Mouse (Mus musculus): Measurements from ENCODE around the gene Rasal2.

The Rasal2 gene

GRCm38 (mm10) chr1:157439973-157440641, 27.7 kb upstream of the Rasal2 start:
- peak; percentile 81 for DNase-seq (ENCODE audit: low spot score)

- DNase-seq (ENCODE audit: low spot score): no peak
Observed at GRCm38 (mm10) chr1:157439101-157439500, 26.7 kb upstream of the Rasal2 start.

GRCm38 (mm10) chr1:157438290-157438689, 25.9 kb upstream of the Rasal2 start:
- no peak for DNase-seq (ENCODE audit: low spot score)

- no peak for DNase-seq (ENCODE audit: low spot score)
Observed at GRCm38 (mm10) chr1:157435926-157436325, 23.5 kb upstream of the Rasal2 start.

- DNase-seq (ENCODE audit: low spot score): no peak
Observed at GRCm38 (mm10) chr1:157434404-157434803, 22.0 kb upstream of the Rasal2 start.

GRCm38 (mm10) chr1:157433316-157433715, 20.9 kb upstream of the Rasal2 start:
- no peak for DNase-seq (ENCODE audit: low spot score)

GRCm38 (mm10) chr1:157428366-157428765, 16.0 kb upstream of the Rasal2 start:
- no peak for DNase-seq (ENCODE audit: low spot score)

GRCm38 (mm10) chr1:157427604-157428003, 15.2 kb upstream of the Rasal2 start:
- DNase-seq (ENCODE audit: low spot score): no peak

- DNase-seq (ENCODE audit: low spot score): no peak
Observed at GRCm38 (mm10) chr1:157426933-157427332, 14.5 kb upstream of the Rasal2 start.

- no peak for DNase-seq (ENCODE audit: low spot score)
Observed at GRCm38 (mm10) chr1:157425741-157426427, 13.5 kb upstream of the Rasal2 start.

- no peak for DNase-seq (ENCODE audit: low spot score)
Observed at GRCm38 (mm10) chr1:157417861-157418260, 5.5 kb upstream of the Rasal2 start.

- no peak for DNase-seq (ENCODE audit: low spot score)
Observed at GRCm38 (mm10) chr1:157417414-157417813, 5.0 kb upstream of the Rasal2 start.

- no peak for DNase-seq (ENCODE audit: low spot score)
Observed at GRCm38 (mm10) chr1:157416628-157417027, 4.2 kb upstream of the Rasal2 start.

GRCm38 (mm10) chr1:157415771-157416170, 3.4 kb upstream of the Rasal2 start:
- no peak for DNase-seq (ENCODE audit: low spot score)

GRCm38 (mm10) chr1:157411711-157412380, 549 bp downstream of the Rasal2 start:
- peak; percentile 66 for DNase-seq (ENCODE audit: low spot score)

- DNase-seq (ENCODE audit: low spot score): no peak
Observed at GRCm38 (mm10) chr1:157411341-157411710, 1.1 kb downstream of the Rasal2 start.

- DNase-seq (ENCODE audit: low spot score): peak; percentile 9
Observed at GRCm38 (mm10) chr1:157410937-157411336, 1.5 kb downstream of the Rasal2 start.

GRCm38 (mm10) chr1:157409648-157410047, 2.7 kb downstream of the Rasal2 start:
- DNase-seq (ENCODE audit: low spot score): no peak

GRCm38 (mm10) chr1:157388027-157388426, 24.4 kb downstream of the Rasal2 start:
- DNase-seq (ENCODE audit: low spot score): peak; percentile 40

GRCm38 (mm10) chr1:157380694-157381093, 31.7 kb downstream of the Rasal2 start:
- peak; percentile 10 for DNase-seq (ENCODE audit: low spot score)

- DNase-seq (ENCODE audit: low spot score): no peak
Observed at GRCm38 (mm10) chr1:157370397-157370796, 42.0 kb downstream of the Rasal2 start.

- no peak for DNase-seq (ENCODE audit: low spot score)
Observed at GRCm38 (mm10) chr1:157368316-157368715, 44.1 kb downstream of the Rasal2 start.

- no peak for DNase-seq (ENCODE audit: low spot score)
Observed at GRCm38 (mm10) chr1:157346661-157347060, 65.7 kb downstream of the Rasal2 start.
